Mouse (Mus musculus) liver, embryonic 15.5 days (tissue): ENCODE measurements at regions not wholly inside any gene's neighbourhood (a gene's known extent, or its start where the extent isn't known, plus 50 kb on each side); places are given as distances from the start of the nearest gene placed in this dataset.

Source experiments
- ATAC-seq: fragments of 200-750 bp; cut with Nextera tagmentation; 2 replicates; pipeline ENCODE4 v1.8.0; 2017; ENCODE audit warnings: moderate number of reproducible peaks, mild to moderate bottlenecking, moderate library complexity; ENCODE audit not compliant: insufficient read depth
- H3K27ac ChIP-seq: fragments of 300-500 bp; sonication (generic); replicated peaks from 2 replicates; pipeline ENCODE4 v1.5.1; 2015; ENCODE audit warnings: mild to moderate bottlenecking, inconsistent platforms
- H3K27me3 ChIP-seq: fragments of 300-500 bp; sonication (generic); 2 replicates; pipeline ENCODE4 v1.6.1; 2015; ENCODE audit warnings: mild to moderate bottlenecking, inconsistent platforms
- H3K36me3 ChIP-seq: fragments of 300-500 bp; sonication (generic); replicated peaks from 2 replicates; pipeline ENCODE4 v1.6.1; 2015; ENCODE audit warnings: moderate library complexity, mild to moderate bottlenecking, inconsistent platforms
- H3K4me1 ChIP-seq: fragments of 300-500 bp; sonication (generic); replicated peaks from 2 replicates; pipeline ENCODE4 v1.6.1; 2015; ENCODE audit warnings: inconsistent platforms
- H3K4me2 ChIP-seq: fragments of 300-500 bp; sonication (generic); 2 replicates; pipeline ENCODE4 v1.6.1; 2015; ENCODE audit warnings: moderate library complexity, mild to moderate bottlenecking, inconsistent platforms
- H3K4me3 ChIP-seq: fragments of 300-500 bp; sonication (generic); replicated peaks from 2 replicates; pipeline ENCODE4 v1.5.1; 2015; ENCODE audit warnings: mild to moderate bottlenecking, inconsistent platforms
- H3K9ac ChIP-seq: fragments of 300-500 bp; sonication (generic); 2 replicates; pipeline ENCODE4 v1.6.1; 2015; ENCODE audit warnings: moderate library complexity, mild to moderate bottlenecking, inconsistent platforms
- H3K9me3 ChIP-seq: fragments of 300-500 bp; sonication (generic); replicated peaks from 2 replicates; pipeline ENCODE4 v1.6.1; 2016; ENCODE audit warnings: inconsistent platforms
- WGBS: fragments of 180-500 bp; shearing (Covaris S2); methylation state at CpG from one replicate; pipeline ENCODE4 v1.1.7; 2015; ENCODE audit warnings: mixed read lengths; ENCODE audit not compliant: insufficient replicate concordance; 5-methylcytosine and 5-hydroxymethylcytosine counted together

DNA sequence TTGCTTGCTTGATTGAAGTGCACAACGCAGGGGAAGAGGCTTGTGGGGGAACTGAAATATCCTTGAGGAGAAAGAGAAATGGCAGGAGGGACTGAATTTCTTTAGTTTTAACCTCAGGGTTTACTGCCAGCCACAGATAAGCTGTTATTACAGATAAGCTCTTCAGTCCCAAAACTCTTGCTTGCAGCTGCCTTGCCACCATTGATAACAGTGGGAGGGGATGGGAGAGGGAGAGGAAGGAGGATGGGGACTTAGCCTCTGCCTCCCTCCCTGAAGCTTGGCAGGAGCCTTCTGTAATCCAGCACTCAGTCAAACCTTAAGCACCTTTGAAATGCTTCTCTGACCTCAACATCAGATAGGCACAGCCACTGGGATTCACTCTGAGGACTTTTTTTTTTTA lies 471.4 kb upstream of the Lsamp start:
- H3K27ac ChIP-seq, result peak overlapping the region; percentile 35; the same call in 1 of the 2 replicates
- H3K4me3 ChIP-seq, result no peak overlapping the region
- WGBS, result 23% methylated on average over 1 of the region's 1 CpGs
- no peaks in the 10 kb centered on the region for H3K27me3 ChIP-seq
- H3K4me1 ChIP-seq, result no peaks in the 10 kb centered on the region
- peak; percentile 93 for ATAC-seq
- no peak overlapping the region for H3K9ac ChIP-seq
- H3K9me3 ChIP-seq, result no peaks in the 10 kb centered on the region
- H3K36me3 ChIP-seq, result no peaks in the 10 kb centered on the region
- peak overlapping the region; percentile 11; the same call in 1 of the 2 replicates for H3K4me2 ChIP-seq

DNA sequence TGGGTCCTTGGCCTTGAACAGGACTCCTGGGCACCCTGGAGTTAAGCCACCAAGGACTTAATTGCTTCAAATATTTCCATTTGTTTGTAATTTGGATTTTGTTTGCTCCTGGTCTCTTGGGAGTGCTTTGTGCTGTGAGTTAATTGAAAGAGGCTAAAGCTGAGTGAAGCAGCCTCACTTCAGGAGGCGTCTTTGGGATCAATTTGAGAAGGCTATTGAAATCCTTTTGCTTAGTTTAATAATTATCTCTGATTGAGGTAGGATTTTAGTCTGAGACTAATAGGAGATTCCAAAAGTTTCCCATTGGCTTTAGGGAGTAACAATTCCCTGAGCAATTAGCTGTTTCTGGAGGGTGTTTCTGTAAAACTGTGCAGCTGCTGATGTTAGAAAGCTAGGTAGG lies 470.5 kb upstream of the Lsamp start:
- H3K4me1 ChIP-seq, result no peaks in the 10 kb centered on the region
- no peak overlapping the region for H3K9ac ChIP-seq
- 44% methylated on average over 1 of the region's 1 CpGs for WGBS
- ATAC-seq, result no peak
- no peaks in the 10 kb centered on the region for H3K36me3 ChIP-seq
- H3K9me3 ChIP-seq, result no peaks in the 10 kb centered on the region
- H3K4me2 ChIP-seq, result no peak overlapping the region
- H3K27ac ChIP-seq, result no peak overlapping the region
- H3K27me3 ChIP-seq, result no peaks in the 10 kb centered on the region
- H3K4me3 ChIP-seq, result no peak overlapping the region

DNA sequence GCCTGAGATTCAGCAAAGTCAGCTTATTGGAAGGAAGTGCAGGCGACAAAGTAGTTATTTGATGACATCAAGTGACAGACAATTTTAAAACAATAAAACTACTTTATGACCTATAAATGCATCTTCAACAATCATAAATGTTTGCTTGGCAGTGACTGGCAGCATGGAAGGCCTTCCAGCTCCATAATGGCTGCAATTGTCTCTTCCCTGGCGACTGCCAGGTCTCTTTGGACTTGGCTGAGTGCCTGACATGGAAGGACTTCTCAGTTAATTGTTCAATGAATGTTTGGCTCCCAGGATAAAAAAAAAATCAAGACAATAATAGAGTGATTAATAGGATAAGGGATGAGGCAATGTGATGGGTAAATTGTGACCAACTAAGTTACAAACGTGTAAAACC lies 453.1 kb upstream of the Lsamp start:
- Histone ChIP-seq H3K9ac (no peak overlapping the region), H3K27ac (no peak overlapping the region), H3K27me3 (no peaks in the 10 kb centered on the region), H3K36me3 (no peaks in the 10 kb centered on the region), H3K9me3 (no peaks in the 10 kb centered on the region), H3K4me2 (no peak overlapping the region), H3K4me3 (no peak overlapping the region), H3K4me1 (no peaks in the 10 kb centered on the region)
- 50% methylated on average over 3 of the region's 3 CpGs for WGBS
- no peak for ATAC-seq

DNA sequence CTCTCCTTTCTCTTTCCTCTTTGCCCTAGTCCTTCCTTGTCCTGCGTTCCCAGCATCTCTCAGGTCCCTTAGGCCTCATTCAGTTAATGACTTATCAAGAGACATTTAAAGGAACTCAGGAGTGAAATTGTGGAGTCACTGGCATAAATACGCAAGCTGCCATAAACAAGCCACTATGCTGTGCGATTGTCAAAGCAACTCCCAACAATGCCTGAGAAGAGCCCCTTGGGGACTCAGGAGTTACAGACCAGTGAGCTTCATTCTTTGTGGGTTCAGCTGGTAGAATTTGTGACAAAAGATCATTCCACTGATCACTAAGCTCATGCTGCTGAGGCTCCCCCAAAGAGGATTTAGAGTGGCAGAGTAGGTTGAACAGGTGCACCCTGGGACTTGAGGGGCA lies 451.4 kb upstream of the Lsamp start:
- WGBS, result 76% methylated on average over 3 of the region's 3 CpGs
- Histone ChIP-seq H3K4me1 (no peaks in the 10 kb centered on the region), H3K36me3 (no peaks in the 10 kb centered on the region), H3K4me2 (no peak overlapping the region), H3K9me3 (no peaks in the 10 kb centered on the region), H3K4me3 (no peak overlapping the region), H3K27me3 (no peaks in the 10 kb centered on the region), H3K9ac (no peak overlapping the region), H3K27ac (no peak overlapping the region)
- no peak for ATAC-seq

DNA sequence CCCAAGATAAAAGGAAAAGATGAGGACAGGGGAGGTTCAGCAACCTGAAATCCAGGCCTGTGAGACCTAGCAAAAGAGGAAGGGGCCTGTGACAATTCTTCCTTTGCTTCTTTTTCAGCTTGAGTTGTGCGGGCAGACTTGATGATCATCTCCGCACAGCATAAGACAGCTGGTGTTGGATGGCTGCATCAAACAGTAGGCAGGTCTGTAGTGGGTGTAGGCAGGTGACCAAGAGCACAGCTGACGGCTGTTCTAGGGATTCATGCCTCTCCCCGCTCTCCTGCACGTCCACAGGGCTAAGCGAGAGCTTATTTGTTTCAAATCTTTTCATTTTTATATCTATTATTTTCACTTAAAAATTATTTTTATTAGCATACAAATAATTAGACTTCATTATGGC lies 450.8 kb upstream of the Lsamp start:
- ATAC-seq, result no peak
- no peaks in the 10 kb centered on the region for H3K36me3 ChIP-seq
- no peak overlapping the region for H3K4me3 ChIP-seq
- no peak overlapping the region for H3K9ac ChIP-seq
- no peaks in the 10 kb centered on the region for H3K9me3 ChIP-seq
- H3K27me3 ChIP-seq, result no peaks in the 10 kb centered on the region
- H3K27ac ChIP-seq, result no peak overlapping the region
- no peak overlapping the region for H3K4me2 ChIP-seq
- WGBS, result 70% methylated on average over 6 of the region's 6 CpGs
- H3K4me1 ChIP-seq, result no peaks in the 10 kb centered on the region

DNA sequence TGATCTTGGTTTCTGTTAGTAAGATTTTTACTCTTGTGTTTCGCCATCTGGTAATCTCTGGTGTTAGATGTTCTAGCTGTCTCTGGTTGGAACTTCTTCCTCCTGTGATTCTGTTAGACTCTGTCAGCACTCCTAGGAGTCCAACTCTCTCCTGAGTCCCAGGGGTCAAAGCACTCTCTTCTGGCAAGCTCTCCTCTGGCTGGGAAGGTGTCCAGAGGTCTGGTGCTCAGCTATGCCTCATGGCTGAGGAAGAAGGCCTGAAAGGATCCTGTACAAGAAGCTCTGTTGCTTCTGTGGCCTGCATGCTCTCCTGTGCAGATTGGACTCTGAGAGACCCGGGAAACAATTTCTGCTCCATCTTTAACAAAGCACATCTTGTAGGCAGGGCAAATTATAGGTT lies 430.8 kb upstream of the Lsamp start:
- Histone ChIP-seq H3K36me3 (no peaks in the 10 kb centered on the region), H3K9ac (no peak overlapping the region), H3K4me2 (no peak overlapping the region), H3K4me3 (no peak overlapping the region), H3K9me3 (no peaks in the 10 kb centered on the region), H3K27ac (no peak overlapping the region), H3K27me3 (no peaks in the 10 kb centered on the region), H3K4me1 (no peaks in the 10 kb centered on the region)
- ATAC-seq, result no peak
- 42% methylated on average over 2 of the region's 2 CpGs for WGBS

DNA sequence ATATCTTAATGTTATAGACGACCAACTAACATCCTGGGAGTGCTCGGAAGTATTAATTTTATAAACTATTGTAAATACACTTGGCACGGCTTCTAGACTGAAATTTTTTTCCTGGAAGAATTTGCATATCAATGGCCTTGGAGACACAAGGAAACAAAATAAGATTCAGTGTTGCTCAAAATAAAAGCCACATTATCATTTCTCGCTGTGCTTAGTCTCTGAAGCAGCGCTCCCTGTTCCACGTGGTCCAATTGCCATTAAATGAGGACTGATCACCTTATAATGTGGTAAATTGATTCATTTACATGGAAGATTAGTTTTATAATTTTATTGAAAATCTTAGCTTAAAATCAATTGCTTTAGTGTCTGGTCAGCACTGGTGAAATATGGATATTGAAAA lies 407.5 kb upstream of the Lsamp start:
- Histone ChIP-seq H3K27ac (no peak overlapping the region), H3K9ac (no peak overlapping the region), H3K4me1 (no peaks in the 10 kb centered on the region), H3K36me3 (no peaks in the 10 kb centered on the region), H3K27me3 (no peaks in the 10 kb centered on the region), H3K4me2 (no peak overlapping the region), H3K4me3 (no peak overlapping the region), H3K9me3 (no peaks in the 10 kb centered on the region)
- ATAC-seq, result no peak
- 61% methylated on average over 6 of the region's 6 CpGs for WGBS

DNA sequence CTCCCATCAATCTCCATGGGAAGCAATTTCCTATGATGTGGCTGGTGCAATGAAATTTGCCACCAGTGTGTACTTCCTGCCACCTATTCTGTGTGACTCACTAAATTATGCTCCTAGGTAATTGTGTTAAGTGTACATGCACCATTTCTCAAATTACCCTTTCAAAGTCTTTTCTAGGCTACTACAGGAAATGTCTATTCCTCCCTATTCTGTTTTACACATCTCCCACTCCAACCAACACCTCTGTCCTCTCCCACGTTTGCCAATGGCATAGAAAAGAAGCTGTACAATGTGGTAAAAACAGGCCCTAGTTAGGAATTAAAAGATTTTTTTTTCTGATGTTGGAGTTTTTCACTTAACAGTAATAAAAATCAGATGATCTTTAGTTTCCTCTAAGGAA lies 404.5 kb upstream of the Lsamp start:
- WGBS, result 33% methylated on average over 1 of the region's 1 CpGs
- Histone ChIP-seq H3K27ac (no peak overlapping the region), H3K27me3 (no peaks in the 10 kb centered on the region), H3K4me2 (no peak overlapping the region), H3K9me3 (no peaks in the 10 kb centered on the region), H3K36me3 (no peaks in the 10 kb centered on the region), H3K4me1 (no peaks in the 10 kb centered on the region), H3K4me3 (no peak overlapping the region), H3K9ac (no peak overlapping the region)
- ATAC-seq, result no peak
